Mouse (Mus musculus): ENCODE measurements around the gene Vmp1.

GRCm38 (mm10) chr11:86539716-86540475 lies 143.7 kb downstream of the Vmp1 start:
- TF ChIP-seq CTCF (IDR thresholded peaks at IDR 0.05; ENCODE audit: low read depth, low read length) (no peak), POLR2A (IDR thresholded peaks at IDR 0.05; ENCODE audit: insufficient read depth, low read length) (no peak)

Data from ES-Bruce4 (cell line).